Mouse (Mus musculus) liver, embryonic 14.5 days (tissue): ENCODE measurements around the gene Zfp784.

Source experiments
- CTCF ChIP-seq: IDR thresholded peaks from 2 replicates; pipeline ENCODE4 v1.5.1; 2016; ENCODE audit warnings: antibody characterized with exemption, low read depth, control low read depth
- EP300 ChIP-seq: IDR thresholded peaks from 2 replicates; pipeline ENCODE4 v1.6.1; 2016; ENCODE audit warnings: antibody characterized with exemption, low read depth

DNA sequence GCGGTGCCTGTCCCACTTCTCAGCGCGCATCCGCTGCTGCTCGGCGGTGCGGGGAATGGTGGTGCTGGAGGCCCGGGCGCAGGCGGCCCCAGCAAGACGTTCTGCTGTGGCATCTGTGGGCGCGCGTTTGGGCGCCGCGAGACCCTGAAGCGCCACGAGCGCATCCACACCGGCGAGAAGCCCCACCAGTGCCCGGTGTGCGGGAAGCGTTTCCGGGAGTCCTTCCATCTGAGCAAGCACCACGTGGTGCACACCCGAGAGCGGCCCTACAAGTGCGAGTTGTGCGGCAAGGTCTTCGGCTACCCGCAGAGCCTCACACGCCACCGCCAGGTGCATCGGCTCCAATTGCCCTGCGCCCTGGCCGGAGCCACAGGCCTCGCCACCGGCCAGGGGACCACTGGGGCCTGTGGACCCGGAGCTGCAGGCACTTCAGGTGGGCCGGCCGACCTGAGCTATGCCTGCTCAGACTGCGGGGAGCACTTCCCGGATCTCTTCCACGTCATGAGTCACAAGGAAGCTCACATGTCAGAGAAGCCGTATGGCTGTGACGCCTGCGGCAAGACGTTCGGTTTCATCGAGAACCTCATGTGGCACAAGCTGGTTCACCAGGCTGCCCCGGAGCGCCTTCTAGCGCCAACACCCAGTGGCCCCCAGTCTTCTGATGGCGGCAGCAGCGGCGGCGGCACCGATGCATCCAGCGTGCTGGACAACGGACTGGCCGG, 7.5 kb downstream of the Zfp784 start:
- TF ChIP-seq CTCF (no peak), EP300 (no peak)
